Mouse (Mus musculus): Measurements from ENCODE around the gene Fer1l5. TPM values are rescaled to one million over a fixed set of nuclear protein-coding genes. Genes with fewer than 3 reads are reported as not detected.

The Fer1l5 gene
- not detected for total RNA-seq (2023)

GRCm38 (mm10) chr1:36371934-36372845 is at the start of gene Fer1l5:
TSS of gene Fer1l5 (plus strand) at chr1:36372291.

GRCm38 (mm10) chr1:36368969-36369645 is 3.0 kb upstream of the Fer1l5 start, which contains the start of gene Kansl3:
TSS of gene Kansl3 (minus strand) at chr1:36369181.

GRCm38 (mm10) chr1:36444471-36445464 is 72.7 kb downstream of the Fer1l5 start, which contains the start of gene Lman2l:
TSS of gene Lman2l (minus strand) at chr1:36445271.

GRCm38 (mm10) chr1:36471181-36472105 is 99.4 kb downstream of the Fer1l5 start, which contains the start of gene Cnnm4:
TSS of gene Cnnm4 (plus strand) at chr1:36471620.

Other genes with a start within 250 kb of the Fer1l5 start
- gene Uggt1, start 127.6 kb upstream of the Fer1l5 start, total RNA-seq (2023): 10 to 100 TPM; 63.7 to 67.1 TPM
- 100 to 1,000 TPM; 151 to 160 TPM for gene Neurl3, start 97.6 kb upstream of the Fer1l5 start, total RNA-seq (2023)
- 10 to 100 TPM; 81.7 to 83.1 TPM for gene Arid5a, start 64.6 kb upstream of the Fer1l5 start, total RNA-seq (2023)
- 10 to 100 TPM; 43.3 to 54.0 TPM for gene Kansl3, start 3.1 kb upstream of the Fer1l5 start, total RNA-seq (2023)
- 10 to 100 TPM; 37.2 to 48.0 TPM for gene Lman2l, start 73.0 kb downstream of the Fer1l5 start, total RNA-seq (2023)
- gene Cnnm4, start 99.3 kb downstream of the Fer1l5 start, total RNA-seq (2023): 10 to 100 TPM; 27.7 to 28.9 TPM
- gene Cnnm3, start 139.6 kb downstream of the Fer1l5 start, total RNA-seq (2023): 10 to 100 TPM; 23.1 to 28.8 TPM
- gene Ankrd23, start 164.6 kb downstream of the Fer1l5 start, total RNA-seq (2023): 1 to 10 TPM; 3.8 to 6.2 TPM
- gene Gm42417, start 167.1 kb downstream of the Fer1l5 start, total RNA-seq (2023): not detected
- gene Ankrd39, start 175.2 kb downstream of the Fer1l5 start, total RNA-seq (2023): 1 to 10 TPM; 4.2 to 5.1 TPM
- gene Sema4c, start 186.1 kb downstream of the Fer1l5 start, total RNA-seq (2023): 1 to 10 TPM in 1 of 2 experiments, under 1 TPM in 1; 0.73 to 2.0 TPM

All from neutrophil, adult 59 days (primary cell).